Mouse (Mus musculus) midbrain, embryonic 13.5 days (tissue): Measurements from ENCODE around the gene Hopx. TPM values are rescaled to one million over a fixed set of nuclear protein-coding genes. Genes with fewer than 3 reads are reported as not detected.
"Not testable (repeated sequence)": the region's sequence is repeated elsewhere in the genome, so short reads cannot be mapped to it uniquely, and the experiment has no call there.

ENCODE experiments used
- ATAC-seq: fragments of 200-750 bp; cut with Nextera tagmentation; 2 replicates; pipeline ENCODE4 v1.8.0; 2017; ENCODE audit warnings: mild to moderate bottlenecking, moderate TSS enrichment, moderate library complexity
- H3K27ac ChIP-seq: fragments of 300-500 bp; sonication (generic); 2 replicates; pipeline ENCODE4 v1.5.1; 2015; ENCODE audit warnings: inconsistent platforms, mild to moderate bottlenecking, moderate library complexity
- H3K27me3 ChIP-seq: fragments of 300-500 bp; sonication (generic); 2 replicates; pipeline ENCODE4 v1.6.1; 2015; ENCODE audit warnings: mild to moderate bottlenecking, inconsistent platforms
- H3K36me3 ChIP-seq: fragments of 300-500 bp; sonication (generic); 2 replicates; pipeline ENCODE4 v1.6.1; 2015; ENCODE audit warnings: mild to moderate bottlenecking, inconsistent platforms
- H3K4me1 ChIP-seq: fragments of 300-500 bp; sonication (generic); replicated peaks from 2 replicates; pipeline ENCODE4 v1.6.1; 2015; ENCODE audit warnings: inconsistent platforms
- H3K4me2 ChIP-seq: fragments of 300-500 bp; sonication (generic); replicated peaks from 2 replicates; pipeline ENCODE4 v1.6.1; 2015; ENCODE audit warnings: moderate library complexity, mild to moderate bottlenecking, inconsistent platforms
- H3K4me3 ChIP-seq: fragments of 300-500 bp; sonication (generic); replicated peaks from 2 replicates; pipeline ENCODE4 v1.5.1; 2015; ENCODE audit warnings: mild to moderate bottlenecking, inconsistent platforms
- H3K9ac ChIP-seq: fragments of 300-500 bp; sonication (generic); replicated peaks from 2 replicates; pipeline ENCODE4 v1.6.1; 2015; ENCODE audit warnings: mild to moderate bottlenecking, inconsistent platforms
- H3K9me3 ChIP-seq: fragments of 300-500 bp; sonication (generic); 2 replicates; pipeline ENCODE4 v1.6.1; 2016; ENCODE audit warnings: mild to moderate bottlenecking, inconsistent platforms
- WGBS: fragments of 180-500 bp; shearing (Covaris S2); methylation state at CpG from one replicate; pipeline ENCODE4 v1.1.7; 2015; 5-methylcytosine and 5-hydroxymethylcytosine counted together
- polyA plus RNA-seq: library from polyadenylated mRNA; unstranded; fragments of >200 nt; fragmentation: Nextera tagmentation; extraction: Ambion mirVana; gene quantifications from 2 replicates; pipeline ENCODE4 v1.2.1, GENCODE M21; 2015

Gene Hopx
- polyA plus RNA-seq, 1 experiment from 2014 or later, result 0.52 TPM

DNA sequence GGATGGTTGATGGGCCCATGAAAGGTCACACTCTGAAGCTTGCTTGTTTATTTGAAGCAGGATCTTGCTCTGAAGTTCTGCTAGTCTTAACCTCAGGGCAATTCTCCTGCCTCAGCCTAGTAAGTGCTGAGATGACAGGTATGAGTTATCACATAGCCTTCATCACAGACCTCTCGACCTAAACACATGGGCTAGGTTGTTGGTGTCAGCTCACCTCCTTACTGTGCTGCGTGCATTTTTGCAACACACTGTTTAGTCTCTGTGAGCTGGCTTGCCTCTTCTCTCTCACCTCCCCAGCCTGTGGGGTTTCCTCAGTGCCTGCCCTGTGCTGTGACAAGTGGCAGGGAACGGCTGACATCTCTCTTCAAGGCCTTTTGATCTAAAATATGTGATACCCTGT is 1.1 kb downstream of the Hopx start:
- Histone ChIP-seq H3K36me3 (no peaks in the 10 kb centered on the region), H3K27me3 (peaks cover 89% of the 10 kb centered on the region), H3K4me2 (no peak overlapping the region), H3K9me3 (no peaks in the 10 kb centered on the region), H3K27ac (no peak overlapping the region), H3K4me3 (no peak overlapping the region), H3K9ac (no peak overlapping the region), H3K4me1 (peaks cover 14% of the 10 kb centered on the region)
- ATAC-seq, result no peak
- WGBS, result 85% methylated on average over 3 of the region's 3 CpGs

DNA sequence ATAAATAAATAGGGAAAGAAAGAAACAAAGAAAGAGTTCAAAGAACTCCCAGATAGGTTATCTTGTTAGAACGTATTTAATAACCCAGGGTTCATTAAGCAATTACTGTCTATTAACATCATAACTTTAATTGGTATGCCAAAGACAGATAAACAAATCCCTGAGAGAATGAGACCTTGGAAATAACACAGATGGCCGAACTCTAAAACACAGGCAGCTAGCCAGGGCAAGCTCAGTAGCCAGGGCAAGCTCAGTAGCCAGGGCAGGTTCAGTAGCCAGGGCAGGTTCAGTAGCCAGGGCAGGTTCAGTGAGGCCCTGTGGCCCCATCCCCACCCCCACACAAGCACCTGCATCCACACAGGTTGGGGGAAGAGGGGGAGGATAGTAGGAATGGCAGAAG is 2.9 kb downstream of the Hopx start:
- no peak overlapping the region for H3K4me2 ChIP-seq
- 70% methylated on average over 2 of the region's 2 CpGs for WGBS
- H3K9ac ChIP-seq, result no peak overlapping the region

DNA sequence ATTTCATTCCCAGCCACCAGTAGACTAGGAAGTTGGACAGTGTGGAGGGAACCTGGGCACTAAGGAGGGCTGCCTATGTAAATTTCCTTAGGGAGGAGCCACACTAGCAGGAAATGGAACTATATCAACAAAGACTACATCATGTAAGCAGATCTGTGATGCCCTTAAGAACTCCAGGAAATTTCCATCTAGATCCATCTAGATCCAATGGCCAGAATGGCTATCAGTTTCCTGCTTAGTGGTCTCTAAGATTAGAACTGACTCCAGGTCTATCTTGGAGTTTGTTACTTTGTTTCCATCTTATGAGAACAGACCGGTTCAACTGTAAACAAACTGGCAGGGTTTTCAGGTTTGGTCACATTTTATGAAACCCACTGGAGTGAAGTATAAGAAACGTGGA is 5.1 kb downstream of the Hopx start:
- Histone ChIP-seq H3K27ac (no peak overlapping the region), H3K4me1 (peaks cover 4% of the 10 kb centered on the region), H3K9ac (no peak overlapping the region), H3K9me3 (no peaks in the 10 kb centered on the region), H3K4me2 (no peak overlapping the region), H3K4me3 (no peak overlapping the region), H3K27me3 (peaks cover 68% of the 10 kb centered on the region), H3K36me3 (no peaks in the 10 kb centered on the region)
- WGBS, result 93% methylated on average over 2 of the region's 2 CpGs
- no peak for ATAC-seq

More for the DNA sequence above, 2.9 kb downstream of the Hopx start:
- peaks cover 83% of the 10 kb centered on the region for H3K27me3 ChIP-seq
- no peak overlapping the region for H3K4me3 ChIP-seq
- no peak for ATAC-seq
- H3K4me1 ChIP-seq, result peaks cover 14% of the 10 kb centered on the region
- no peaks in the 10 kb centered on the region for H3K9me3 ChIP-seq
- H3K36me3 ChIP-seq, result no peaks in the 10 kb centered on the region
- H3K27ac ChIP-seq, result no peak overlapping the region

DNA sequence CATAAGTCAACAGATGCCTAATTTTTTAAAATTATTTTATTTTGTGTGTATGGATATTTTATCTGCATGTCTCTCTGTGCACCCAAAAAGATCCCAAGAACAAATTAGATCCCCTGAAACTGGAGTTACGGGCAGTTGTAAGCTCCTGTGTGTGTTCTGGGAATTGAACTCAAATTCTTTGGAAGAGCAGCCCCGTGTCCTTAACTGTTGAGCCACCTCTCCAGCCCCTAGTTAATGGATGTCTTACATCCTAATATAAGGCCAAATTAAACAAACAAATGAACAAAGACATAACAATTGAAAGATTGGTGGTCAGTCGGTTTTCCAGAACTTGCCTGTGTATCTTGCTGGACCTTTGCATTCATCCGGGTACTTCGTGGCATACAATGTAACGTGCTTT is 6.1 kb downstream of the Hopx start:
- H3K4me2 ChIP-seq, result no peak overlapping the region
- H3K9ac ChIP-seq, result no peak overlapping the region
- H3K4me1 ChIP-seq, result no peaks in the 10 kb centered on the region
- no peak overlapping the region for H3K27ac ChIP-seq
- no peak for ATAC-seq
- H3K27me3 ChIP-seq, result peaks cover 59% of the 10 kb centered on the region
- H3K9me3 ChIP-seq, result no peaks in the 10 kb centered on the region
- WGBS, result 93% methylated on average over 6 of the region's 6 CpGs
- no peaks in the 10 kb centered on the region for H3K36me3 ChIP-seq
- H3K4me3 ChIP-seq, result no peak overlapping the region

DNA sequence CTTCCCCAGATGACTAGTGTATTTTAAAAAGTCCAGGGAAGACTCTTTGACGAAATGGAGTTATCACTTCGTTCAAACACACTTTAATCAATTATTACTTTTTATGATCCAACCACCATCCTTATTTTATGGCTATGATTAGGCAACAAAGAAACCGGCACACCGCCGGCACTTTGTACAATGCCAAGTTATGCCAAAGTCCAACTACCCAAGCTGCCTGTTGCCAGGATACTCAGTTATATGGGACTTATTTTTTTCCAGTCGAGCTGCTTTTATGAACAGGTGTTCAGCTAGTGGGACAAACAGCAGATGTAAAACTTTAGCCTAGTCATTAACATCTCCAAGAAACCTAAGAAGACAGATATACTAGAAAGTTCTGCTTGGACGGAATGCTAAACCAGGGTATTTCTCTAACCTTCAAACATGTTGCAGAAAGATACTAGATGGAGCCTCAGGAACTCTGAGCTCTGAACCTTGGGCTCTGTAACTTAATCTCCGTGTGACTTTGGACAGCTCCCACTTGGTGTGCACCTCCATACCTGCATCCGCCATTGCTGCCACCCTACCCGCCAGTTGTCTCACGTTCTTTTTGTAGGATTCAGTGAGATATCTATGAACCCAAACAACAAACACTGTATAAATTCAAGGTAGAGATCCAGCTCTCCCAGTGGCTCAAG is 7.6 kb downstream of the Hopx start:
- 92% methylated on average over 11 of the region's 11 CpGs for WGBS
- Histone ChIP-seq H3K9ac (no peak overlapping the region), H3K36me3 (no peaks in the 10 kb centered on the region), H3K27ac (no peak overlapping the region), H3K4me1 (peaks cover 9% of the 10 kb centered on the region; the same call in 1 of the 2 replicates), H3K4me2 (no peak overlapping the region), H3K9me3 (no peaks in the 10 kb centered on the region), H3K4me3 (no peak overlapping the region), H3K27me3 (peaks cover 56% of the 10 kb centered on the region)
- no peak for ATAC-seq

DNA sequence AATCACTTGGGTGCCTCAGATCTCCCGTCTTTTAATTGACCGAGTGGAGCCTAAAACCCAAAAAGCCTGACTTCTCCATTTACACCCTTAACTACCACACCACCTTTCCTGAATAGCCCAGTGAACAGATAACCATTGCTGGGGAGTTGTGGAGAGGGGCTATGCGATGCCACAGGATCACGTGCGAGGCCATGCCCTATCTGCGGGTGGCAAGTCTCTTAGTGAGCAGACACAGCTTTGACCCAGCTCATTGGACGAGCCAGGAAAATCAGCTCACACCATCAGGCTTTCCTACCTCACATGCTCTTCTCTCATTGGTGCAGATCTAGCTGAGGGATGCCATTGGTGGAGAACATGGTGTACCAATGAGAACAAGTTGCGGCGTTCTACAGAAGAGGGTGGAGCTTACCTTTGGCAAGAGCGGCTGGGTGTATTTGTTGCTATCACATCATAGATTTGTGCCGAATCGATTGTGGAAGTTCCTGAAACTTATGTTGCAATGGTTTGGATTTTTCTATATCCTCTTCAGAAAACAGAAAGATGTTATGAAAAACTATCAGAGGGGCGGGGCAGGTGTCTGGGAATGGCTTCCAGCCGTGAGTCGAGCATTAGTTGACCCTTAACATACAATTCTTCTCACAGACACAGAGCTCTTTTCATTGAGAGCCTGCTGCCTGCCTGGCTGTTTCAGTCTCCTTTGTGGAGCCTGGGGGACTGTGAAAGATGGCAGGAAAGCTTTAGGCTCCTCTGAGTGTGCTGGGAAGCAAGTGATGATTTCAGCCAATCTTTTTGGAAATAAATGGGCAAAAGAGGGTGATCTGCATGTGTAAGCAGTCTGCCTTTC is 12.2 kb downstream of the Hopx start:
- no peak for ATAC-seq
- Histone ChIP-seq H3K27me3 (peaks cover 55% of the 10 kb centered on the region), H3K4me1 (peaks cover 9% of the 10 kb centered on the region; the same call in 1 of the 2 replicates), H3K9ac (no peak overlapping the region), H3K4me3 (no peak overlapping the region), H3K27ac (no peak overlapping the region), H3K36me3 (no peaks in the 10 kb centered on the region), H3K9me3 (no peaks in the 10 kb centered on the region), H3K4me2 (no peak overlapping the region)
- 72% methylated on average over 15 of the region's 15 CpGs for WGBS

DNA sequence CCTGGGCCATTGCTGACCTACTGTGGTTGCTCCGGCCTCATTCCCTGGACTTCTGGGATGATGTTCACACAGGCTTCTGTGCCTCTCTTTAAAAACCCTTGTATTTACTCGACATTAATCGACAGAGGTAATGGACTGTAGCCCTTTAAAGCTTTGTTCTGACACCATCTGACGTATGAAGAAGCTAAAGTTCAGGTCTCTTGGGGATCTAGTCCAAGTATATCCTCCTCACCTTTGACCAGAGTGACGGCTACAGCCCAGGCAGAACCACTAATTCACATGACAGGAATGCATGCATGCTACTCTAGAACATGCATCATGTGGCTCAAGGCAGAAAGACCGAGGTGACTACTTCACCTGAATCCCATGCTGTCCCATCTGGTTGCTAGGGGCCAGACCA is 14.2 kb downstream of the Hopx start:
- 85% methylated on average over 6 of the region's 6 CpGs for WGBS
- peaks cover 66% of the 10 kb centered on the region for H3K27me3 ChIP-seq
- H3K9me3 ChIP-seq, result no peaks in the 10 kb centered on the region
- no peak overlapping the region for H3K4me3 ChIP-seq
- H3K9ac ChIP-seq, result no peak overlapping the region
- H3K27ac ChIP-seq, result no peak overlapping the region
- H3K36me3 ChIP-seq, result no peaks in the 10 kb centered on the region
- no peak for ATAC-seq
- peaks cover 9% of the 10 kb centered on the region; the same call in 1 of the 2 replicates for H3K4me1 ChIP-seq
- no peak overlapping the region for H3K4me2 ChIP-seq

DNA sequence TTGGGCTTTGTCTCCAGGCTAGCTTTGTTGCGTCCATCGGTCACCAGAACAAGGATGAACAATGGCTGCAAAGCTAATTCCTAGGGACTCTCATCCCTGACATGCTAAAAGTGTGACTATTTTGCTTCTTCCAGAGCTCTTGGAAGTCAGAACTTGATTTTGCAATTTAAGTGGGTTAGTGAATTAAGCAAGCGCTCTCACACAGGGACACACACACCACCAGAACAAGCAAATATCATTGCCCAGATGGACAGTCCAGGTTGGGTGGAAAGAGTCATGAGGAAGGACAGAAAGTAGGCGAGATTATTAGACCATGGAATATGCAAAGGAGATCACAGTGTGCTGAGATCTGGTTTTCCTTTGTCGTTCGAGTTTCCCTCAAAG is 14.9 kb downstream of the Hopx start:
- Histone ChIP-seq H3K4me3 (no peak overlapping the region), H3K36me3 (no peaks in the 10 kb centered on the region), H3K4me2 (no peak overlapping the region), H3K27ac (no peak overlapping the region), H3K27me3 (peaks cover 70% of the 10 kb centered on the region), H3K9ac (no peak overlapping the region), H3K4me1 (peaks cover 14% of the 10 kb centered on the region), H3K9me3 (no peaks in the 10 kb centered on the region)
- ATAC-seq, result no peak
- 87% methylated on average over 6 of the region's 6 CpGs for WGBS

DNA sequence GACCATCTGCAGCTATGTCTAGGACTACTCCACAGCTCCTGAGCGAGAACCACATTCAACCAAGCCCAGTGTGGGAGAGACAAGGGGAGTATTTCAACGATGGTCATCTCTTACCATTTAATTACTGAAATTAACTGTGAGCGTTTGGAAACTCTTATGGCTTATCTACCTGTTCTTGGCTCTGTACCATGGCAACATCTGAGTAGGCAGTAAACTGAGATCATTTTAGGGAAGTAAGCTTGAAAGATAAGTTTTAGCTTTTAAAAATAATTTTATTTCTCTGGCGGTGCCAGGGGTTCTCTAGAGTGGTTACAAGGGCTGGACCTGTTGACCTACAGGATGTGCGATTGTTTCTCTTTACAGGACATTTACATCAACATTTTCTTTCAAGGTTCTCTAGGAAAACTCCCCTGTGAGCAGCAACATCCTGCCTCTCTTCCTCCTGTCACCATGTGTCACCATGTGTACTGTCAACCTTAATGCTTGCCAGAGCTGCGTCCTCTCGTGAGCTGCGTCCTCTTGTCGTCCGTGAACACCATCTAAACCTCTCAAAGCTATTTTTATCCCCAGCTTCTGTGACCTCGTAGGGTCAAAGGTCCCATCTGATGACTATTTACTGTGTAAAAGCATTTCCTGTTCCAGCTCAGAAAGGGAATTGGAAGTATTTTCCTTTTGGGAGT is 15.5 kb downstream of the Hopx start:
- Histone ChIP-seq H3K27ac (no peak overlapping the region), H3K4me2 (no peak overlapping the region), H3K4me3 (no peak overlapping the region), H3K9ac (no peak overlapping the region), H3K36me3 (no peaks in the 10 kb centered on the region), H3K9me3 (no peaks in the 10 kb centered on the region), H3K4me1 (peaks cover 19% of the 10 kb centered on the region), H3K27me3 (peaks cover 74% of the 10 kb centered on the region)
- no peak for ATAC-seq
- WGBS, result 81% methylated on average over 11 of the region's 11 CpGs

DNA sequence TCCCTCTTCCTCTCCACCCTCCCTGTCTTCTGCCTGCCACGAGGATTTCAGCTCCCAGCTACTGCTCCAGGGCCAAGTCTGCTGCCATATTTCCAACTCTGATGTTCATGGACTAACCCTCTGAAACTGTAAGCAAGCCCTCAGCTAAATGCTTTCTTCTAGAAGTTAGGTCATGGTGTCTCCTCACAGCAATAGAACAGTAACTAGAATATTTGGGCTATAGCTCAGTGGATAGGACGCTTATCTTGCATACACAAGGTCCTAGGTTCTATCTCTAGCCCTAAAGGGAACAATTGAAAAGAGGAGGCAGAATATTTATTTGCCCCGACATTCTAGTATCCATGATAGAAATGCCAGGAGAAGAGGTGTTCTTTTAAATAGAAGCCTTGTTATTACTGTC is 16.0 kb downstream of the Hopx start:
- H3K4me1 ChIP-seq, result peaks cover 22% of the 10 kb centered on the region
- no peak overlapping the region for H3K4me2 ChIP-seq
- H3K4me3 ChIP-seq, result no peak overlapping the region
- 82% methylated on average over 3 of the region's 3 CpGs for WGBS
- peaks cover 78% of the 10 kb centered on the region for H3K27me3 ChIP-seq
- ATAC-seq, result no peak
- H3K27ac ChIP-seq, result no peak overlapping the region
- no peak overlapping the region for H3K9ac ChIP-seq
- H3K36me3 ChIP-seq, result no peaks in the 10 kb centered on the region
- H3K9me3 ChIP-seq, result no peaks in the 10 kb centered on the region

DNA sequence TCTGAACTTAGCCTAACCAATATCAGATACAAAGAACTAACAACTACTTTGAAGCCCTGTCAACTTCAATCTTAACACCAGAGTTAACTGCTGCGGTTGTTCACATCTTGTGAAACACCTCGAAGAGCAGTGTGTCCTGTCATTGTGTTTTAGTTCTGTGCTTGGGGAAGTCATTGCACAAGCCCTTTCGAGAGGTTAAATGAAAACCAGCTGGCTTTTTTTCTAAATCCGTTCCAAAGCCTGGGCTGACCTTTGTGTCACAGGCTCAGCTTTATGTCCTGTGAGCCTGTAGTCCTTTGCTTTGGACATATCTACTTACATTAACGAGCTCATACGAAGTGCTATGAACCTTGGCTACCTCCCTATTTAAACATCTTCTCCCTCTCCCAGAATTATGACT is 17.2 kb downstream of the Hopx start:
- Histone ChIP-seq H3K36me3 (no peaks in the 10 kb centered on the region), H3K27me3 (peaks cover 84% of the 10 kb centered on the region), H3K9ac (no peak overlapping the region), H3K4me1 (peaks cover 17% of the 10 kb centered on the region), H3K4me3 (no peak overlapping the region), H3K27ac (no peak overlapping the region), H3K9me3 (no peaks in the 10 kb centered on the region), H3K4me2 (no peak overlapping the region)
- ATAC-seq, result no peak
- WGBS, result 54% methylated on average over 6 of the region's 6 CpGs

DNA sequence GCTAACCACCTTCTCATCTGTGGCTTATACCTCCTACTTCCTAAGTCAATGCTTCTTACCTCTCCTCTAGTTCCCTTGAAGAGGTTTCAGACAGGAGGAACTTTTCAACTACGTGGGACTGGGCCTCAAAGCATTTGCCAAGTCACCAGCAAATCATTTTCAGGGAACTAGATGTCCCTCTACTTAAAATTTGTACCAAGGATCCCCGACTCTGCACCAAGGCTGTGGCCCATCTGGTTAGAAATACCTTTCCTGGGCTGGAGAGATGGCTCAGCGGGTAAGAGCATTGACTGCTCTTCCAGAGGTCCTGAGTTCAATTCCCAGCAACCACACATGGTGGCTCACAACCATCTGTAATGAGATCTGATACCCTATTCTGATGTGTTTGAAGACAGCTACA is 18.7 kb downstream of the Hopx start:
- H3K9me3 ChIP-seq, H3K36me3 ChIP-seq, H3K27ac ChIP-seq, H3K4me3 ChIP-seq, ATAC-seq, H3K9ac ChIP-seq, H3K4me2 ChIP-seq: not testable (repeated sequence)
- H3K4me1 ChIP-seq, result peaks cover 16% of the 10 kb centered on the region
- WGBS, result 88% methylated on average over 3 of the region's 3 CpGs
- H3K27me3 ChIP-seq, result peaks cover 86% of the 10 kb centered on the region
